8 mouse cellular contexts compared by ENCODE assay signal in genomic region chr14:86748876-86749275, GRCm38 (mm10).
A peak's percentile ranks its signal among the peaks of the same experiment; 100 is the strongest.
DNase-seq lines count a peak whose midpoint lies in the region; ATAC-seq lines count a peak whose summit lies in the region.

No protein-coding gene starts in this region.

- peak overlapping the region; percentile 38 for H3K4me2 ChIP-seq in embryonic facial prominence, embryonic 12.5 days (replicated peaks)
- peak overlapping the region; percentile 27 for H3K4me2 ChIP-seq in hindbrain, embryonic 12.5 days (replicated peaks)

- no peaks in the 10 kb centered on the region for H3K9me3 ChIP-seq in embryonic facial prominence, embryonic 12.5 days
- H3K9me3 ChIP-seq in hindbrain, embryonic 12.5 days (replicated peaks), result no peaks in the 10 kb centered on the region

- peak overlapping the region; percentile 19; the same call in 1 of the 2 replicates for H3K27ac ChIP-seq in embryonic facial prominence, embryonic 12.5 days
- no peak overlapping the region for H3K27ac ChIP-seq in hindbrain, embryonic 12.5 days

- 12% methylated on average over 7 of the region's 7 CpGs for WGBS in embryonic facial prominence, embryonic 12.5 days
- 6% methylated on average over 7 of the region's 7 CpGs for WGBS in hindbrain, embryonic 12.5 days

- ATAC-seq in cerebellum, adult (ENCODE audit: insufficient number of reproducible peaks, low FRiP score, low TSS enrichment), result peak; percentile 70
- ATAC-seq in embryonic facial prominence, embryonic 12.5 days (ENCODE audit: insufficient number of reproducible peaks, insufficient read depth, low FRiP score, low TSS enrichment), result peak; percentile 80
- ATAC-seq in hindbrain, embryonic 12.5 days (ENCODE audit: low FRiP score), result peak; percentile 96
- no peak for ATAC-seq in inflammation-experienced regulatory T-cells, adult 6 months

- no peaks in the 10 kb centered on the region for H3K36me3 ChIP-seq in embryonic facial prominence, embryonic 12.5 days
- H3K36me3 ChIP-seq in hindbrain, embryonic 12.5 days, result no peaks in the 10 kb centered on the region

- intact Hi-C loops in left cerebral cortex, postnatal 4 days (cut with DNase I), result no loop called here

- DNase-seq in cerebellum, adult 11 months, result no peak
- peak; percentile 65 for DNase-seq in left cerebral cortex, postnatal 4 days
- peak; percentile 51 for DNase-seq in right cerebral cortex, postnatal 14 days
- no peak for DNase-seq in spleen, adult 18-20 months

- H3K4me1 ChIP-seq in embryonic facial prominence, embryonic 12.5 days, result peaks cover 11% of the 10 kb centered on the region
- peaks cover 19% of the 10 kb centered on the region for H3K4me1 ChIP-seq in hindbrain, embryonic 12.5 days

- H3K9ac ChIP-seq in embryonic facial prominence, embryonic 12.5 days, result no peak overlapping the region
- H3K9ac ChIP-seq in hindbrain, embryonic 12.5 days, result no peak overlapping the region

- no peaks in the 10 kb centered on the region for H3K27me3 ChIP-seq in embryonic facial prominence, embryonic 12.5 days
- H3K27me3 ChIP-seq in hindbrain, embryonic 12.5 days, result no peaks in the 10 kb centered on the region

- 0 out of 2 replicates have a peak overlapping the region, but pooled peaks have one; percentile 12 for H3K4me3 ChIP-seq in embryonic facial prominence, embryonic 12.5 days
- H3K4me3 ChIP-seq in hindbrain, embryonic 12.5 days, result no peak overlapping the region

Comparison
In these comparisons a context has a peak if more than half of its experiments do, and no peak if none do; other contexts are left out.
1. DNase-seq: peak in left cerebral cortex, postnatal 4 days (single experiment) and right cerebral cortex, postnatal 14 days (single experiment); none in cerebellum, adult 11 months (single experiment) and spleen, adult 18-20 months (0 of 2).